Mouse (Mus musculus) Muller cell, postnatal 12 days (primary cell): ENCODE results near the gene Adam22.
A peak's percentile ranks its signal among the peaks of the same experiment; 100 is the strongest.

Experiments
- DNase-seq: peaks from one replicate; pipeline ENCODE4 v3.0.0-alpha.2; 2015; ENCODE audit errors: inconsistent ontology term

Gene Adam22

DNA sequence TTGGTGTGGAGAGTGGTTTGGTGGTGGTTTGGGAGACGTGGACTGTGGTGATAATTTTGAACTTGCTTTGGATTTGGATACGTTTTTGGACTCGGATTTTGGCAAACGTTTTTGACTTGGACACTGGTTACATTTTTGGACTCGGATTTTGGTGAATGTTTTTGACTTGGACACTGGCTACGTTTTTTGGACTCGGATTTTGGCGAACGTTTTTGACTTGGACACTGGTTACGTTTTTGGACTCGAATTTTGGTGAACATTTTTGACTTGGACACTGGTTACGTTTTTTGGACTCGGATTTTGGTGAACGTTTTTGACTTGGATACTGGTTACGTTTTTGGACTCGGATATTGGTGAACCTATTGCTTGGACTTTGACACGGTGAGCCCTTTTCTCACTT, 189.8 kb downstream of the Adam22 start:
- no peak for DNase-seq

DNA sequence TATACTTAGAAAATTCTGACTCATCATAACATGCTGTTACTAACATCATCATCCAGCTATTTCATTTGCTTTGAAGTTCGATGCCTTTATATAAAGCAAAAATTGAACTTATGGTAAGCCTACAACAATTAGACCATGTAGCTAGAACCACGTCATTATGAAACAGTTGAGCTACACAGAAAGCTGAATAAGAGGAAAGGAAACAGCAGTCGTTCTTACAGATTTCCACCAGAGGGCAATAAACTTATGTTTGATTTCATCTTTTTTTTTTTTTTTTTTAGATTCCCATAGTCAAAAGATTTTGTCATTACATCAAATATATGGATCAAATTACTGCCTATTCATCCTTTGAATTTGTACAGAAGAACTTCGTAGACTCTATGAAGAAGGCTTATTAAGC, 203.2 kb downstream of the Adam22 start:
- peak; percentile 59 for DNase-seq

DNA sequence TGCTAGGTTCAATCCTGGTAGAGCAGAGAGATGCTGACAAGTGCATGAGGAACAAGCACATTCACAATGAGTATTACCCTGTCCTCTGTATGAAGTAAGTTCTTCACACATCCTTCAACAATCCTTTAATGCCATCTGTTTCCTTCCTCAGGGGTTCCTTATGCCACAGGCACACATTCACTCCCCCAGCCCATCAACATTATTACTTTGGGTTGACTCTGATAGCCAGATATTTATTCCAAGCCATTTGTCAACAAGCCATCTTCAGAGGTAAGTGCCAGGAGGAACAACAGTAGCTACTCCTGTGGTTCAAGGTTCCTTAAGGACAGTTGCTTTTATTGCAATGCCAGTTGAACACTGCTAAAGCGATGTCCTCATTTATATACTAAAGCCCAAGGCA, 216.3 kb downstream of the Adam22 start:
- no peak for DNase-seq

DNA sequence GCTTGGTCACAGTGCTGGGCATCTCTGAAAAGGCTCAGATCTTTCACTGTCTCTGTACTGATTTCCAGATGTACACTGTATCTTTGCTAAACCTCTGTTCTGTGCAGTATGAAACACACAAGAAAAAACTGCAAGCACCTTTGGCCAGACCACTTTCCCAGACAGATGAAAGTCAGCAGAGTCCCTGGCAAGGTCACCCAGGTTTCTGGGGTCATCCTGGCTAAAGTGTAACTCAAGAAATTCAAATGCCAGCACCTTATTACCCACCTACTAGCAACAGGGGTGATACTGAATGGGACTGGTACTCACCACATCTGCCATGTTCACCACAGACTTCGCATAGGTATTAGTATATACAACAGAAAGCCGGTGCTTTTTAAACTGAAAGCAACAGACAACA, 221.8 kb downstream of the Adam22 start:
- DNase-seq, result no peak

DNA sequence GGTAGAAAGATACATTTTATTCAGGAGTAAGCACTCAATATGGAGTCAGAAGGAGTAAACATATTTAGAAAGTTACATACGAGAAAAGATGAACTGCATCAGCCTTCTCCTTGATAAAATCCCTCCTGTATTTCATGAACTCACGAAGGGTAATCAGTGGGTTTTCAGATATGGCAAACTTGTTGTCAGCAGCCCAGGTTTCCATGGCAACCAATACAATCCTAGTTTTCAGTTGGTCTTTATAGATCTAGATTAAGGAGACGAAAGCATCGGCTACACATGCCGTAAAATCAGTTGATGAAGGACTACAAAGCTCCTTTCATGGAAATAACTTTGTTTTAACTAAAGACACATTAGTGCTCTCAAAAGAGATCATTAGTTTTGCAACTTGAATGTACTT, 222.5 kb downstream of the Adam22 start:
- DNase-seq, result no peak

DNA sequence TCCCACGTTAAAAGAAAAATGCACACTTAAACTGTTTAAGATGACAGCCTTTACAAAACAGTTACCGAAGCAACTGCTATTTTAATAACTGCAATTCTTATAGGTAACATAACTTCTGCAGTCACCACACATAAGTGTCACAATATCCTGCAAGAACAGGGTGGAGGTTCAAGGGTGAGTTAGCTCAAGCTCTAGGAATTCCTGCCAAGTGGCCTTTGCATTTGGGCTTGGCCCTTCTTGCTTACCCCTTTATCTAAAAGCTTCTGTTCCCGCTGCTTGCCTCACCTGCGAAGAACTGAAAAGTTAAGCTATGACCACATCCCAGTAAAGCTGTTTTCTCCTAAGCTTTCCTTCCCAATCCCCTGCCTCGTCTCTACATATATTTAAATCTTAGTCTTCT, 235.4 kb downstream of the Adam22 start:
- no peak for DNase-seq

DNA sequence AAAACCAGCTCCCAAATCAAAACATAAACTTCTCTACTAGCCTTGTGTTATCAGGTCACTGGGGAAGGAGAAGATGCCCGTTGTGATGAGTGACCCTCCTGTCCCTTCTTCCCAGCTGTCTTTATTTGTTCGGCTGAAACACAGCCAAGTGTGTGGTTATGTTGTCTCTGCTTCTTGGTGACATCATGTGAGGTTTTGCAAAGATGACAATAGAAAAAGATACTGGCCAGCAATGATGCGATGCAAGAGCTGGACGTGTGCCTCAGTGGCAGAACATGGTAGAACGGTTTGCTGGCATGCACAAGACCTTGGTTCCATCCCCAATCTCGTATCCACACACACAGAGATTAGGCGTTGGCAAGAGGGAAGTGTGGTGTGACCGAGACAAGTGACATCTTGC, 236.0 kb downstream of the Adam22 start:
- DNase-seq, result no peak

DNA sequence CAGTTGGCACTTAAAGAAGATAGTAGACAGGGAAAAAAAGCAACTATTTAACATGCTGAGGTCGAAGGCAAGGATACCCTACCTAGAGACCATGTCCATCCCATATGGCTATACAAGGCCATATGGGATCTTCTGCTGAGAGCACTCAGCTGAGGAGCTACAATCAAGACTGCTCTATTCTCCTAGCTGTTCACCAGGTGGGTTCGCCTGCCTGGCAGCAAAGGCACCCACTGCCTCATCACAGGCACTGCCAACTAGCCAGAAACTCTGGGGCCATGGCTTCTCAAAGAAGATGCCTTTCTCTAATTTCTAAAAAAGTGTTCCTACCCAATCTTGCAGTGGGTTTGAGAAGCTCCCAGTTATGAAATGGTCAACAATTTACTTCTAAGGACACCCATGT, 238.2 kb downstream of the Adam22 start:
- DNase-seq, result no peak

DNA sequence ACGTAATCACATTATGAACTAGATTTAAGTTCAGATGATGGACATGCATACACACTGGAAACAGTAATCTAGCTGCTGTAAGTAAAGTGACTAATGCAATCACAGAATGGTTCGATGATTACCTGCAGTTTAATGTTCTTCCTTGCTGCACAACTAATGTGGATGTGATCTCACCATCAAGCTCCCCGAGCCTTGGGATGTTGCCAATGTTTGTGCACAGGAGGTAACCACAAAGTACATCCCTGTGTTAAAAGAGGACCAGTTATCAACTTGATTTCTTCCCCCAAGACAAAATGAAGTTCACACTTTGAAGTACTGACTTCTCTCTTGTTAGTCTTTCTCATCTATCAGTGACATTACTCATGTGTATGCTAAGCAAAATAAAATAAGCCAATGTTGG, 247.0 kb downstream of the Adam22 start:
- no peak for DNase-seq

DNA sequence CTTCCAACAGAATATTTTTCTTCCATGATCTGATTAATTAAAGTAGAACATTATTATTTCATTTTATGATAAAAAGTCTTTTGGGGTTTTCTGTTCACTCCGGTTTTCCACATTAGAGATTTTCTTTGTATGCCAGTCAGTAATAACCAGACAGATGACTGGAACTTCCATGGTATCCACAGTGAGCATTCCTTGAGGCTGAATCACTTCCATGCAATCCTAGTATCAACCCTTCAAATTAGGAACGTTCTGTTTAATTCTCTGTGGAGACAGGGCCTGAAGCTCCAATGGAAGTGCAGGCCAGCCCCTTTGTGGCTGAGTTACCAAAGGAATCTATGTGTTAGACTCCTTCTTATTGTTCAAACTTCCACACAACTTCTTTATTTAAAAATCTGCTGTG, 247.9 kb downstream of the Adam22 start:
- DNase-seq, result peak; percentile 87

DNA sequence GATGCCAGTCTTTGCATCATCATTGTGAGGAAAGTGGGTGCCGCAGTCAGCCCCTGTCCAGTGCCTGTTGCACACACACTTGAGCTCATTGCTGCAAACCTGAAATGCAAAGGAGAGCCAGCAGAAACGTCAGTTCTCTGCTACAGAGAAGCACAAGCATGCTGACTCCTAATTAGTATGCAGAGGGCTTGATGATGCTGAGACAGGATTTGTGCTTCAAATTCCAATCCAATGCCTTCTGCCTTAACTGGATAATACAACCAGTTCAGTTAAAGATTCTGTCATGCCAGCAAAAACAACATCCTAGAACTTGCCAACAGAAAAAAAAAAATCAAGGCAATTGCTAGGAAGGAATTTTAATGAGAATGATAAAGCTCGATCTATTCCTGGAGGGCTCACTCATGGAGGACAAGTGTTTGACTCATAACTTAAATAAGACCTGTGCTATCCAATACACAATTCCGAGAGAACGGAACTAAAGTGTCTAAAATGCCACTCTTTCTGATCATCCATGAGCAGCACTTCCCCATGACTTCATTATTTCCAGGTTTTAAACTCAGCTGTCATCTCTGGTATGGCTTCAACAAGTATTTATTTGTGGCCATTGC, 251.3 kb downstream of the Adam22 start:
- DNase-seq, result peak; percentile 91

DNA sequence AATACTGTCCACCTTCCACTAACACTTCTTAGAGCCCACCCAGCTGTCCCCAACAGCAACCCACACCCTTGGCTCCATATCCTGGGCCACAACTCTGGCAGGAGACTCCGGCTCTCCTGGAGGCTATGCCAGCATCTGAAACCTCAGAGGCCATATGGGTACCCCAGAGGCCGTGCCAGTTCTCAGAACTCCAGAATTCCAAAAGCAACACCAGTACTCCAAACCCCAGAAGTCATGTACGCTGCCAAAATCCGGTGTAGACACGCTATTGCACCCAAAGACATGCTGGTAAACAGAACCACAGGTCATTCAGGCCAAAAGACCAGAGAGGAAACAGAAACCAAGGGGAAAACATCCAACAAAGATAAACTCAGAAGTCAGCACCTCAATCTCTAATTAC, 255.7 kb downstream of the Adam22 start:
- DNase-seq, result no peak

DNA sequence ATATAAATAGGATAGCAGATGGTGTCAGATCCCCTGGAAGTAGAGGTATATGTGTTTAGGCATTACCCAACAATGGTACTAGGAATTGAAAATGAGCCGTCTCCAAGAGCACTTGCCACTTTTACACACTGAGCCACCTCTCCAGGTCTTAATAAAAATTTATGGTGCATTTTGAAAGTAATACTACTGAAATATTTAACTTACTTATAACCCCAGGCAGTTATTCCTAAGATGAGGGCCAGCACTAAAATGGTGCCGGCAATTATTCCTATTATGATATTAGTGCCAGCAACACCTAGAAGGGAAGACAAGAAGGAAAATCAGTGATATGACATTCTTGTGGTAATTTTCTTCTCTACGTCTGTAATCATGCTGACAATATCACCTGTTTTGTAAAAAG, 256.3 kb downstream of the Adam22 start:
- no peak for DNase-seq

DNA sequence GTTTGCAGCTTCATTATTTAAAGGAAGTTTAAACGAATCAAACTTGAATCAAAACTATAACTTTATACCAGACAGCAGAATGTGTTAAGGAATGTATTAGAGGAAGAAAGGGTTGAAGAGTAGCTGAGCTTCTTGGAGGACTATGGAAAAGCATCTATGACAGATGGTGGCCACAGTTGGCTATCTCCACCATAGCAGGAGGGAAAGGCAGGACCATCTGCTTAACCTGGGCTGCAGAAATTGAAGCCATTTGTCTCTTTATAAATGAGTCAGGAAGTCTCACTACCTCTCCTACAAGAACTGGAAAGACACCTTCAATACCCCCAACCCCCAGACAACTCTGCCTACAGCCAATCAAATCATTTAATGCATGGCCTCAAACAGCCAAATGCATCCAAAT, 272.3 kb downstream of the Adam22 start:
- DNase-seq, result no peak

DNA sequence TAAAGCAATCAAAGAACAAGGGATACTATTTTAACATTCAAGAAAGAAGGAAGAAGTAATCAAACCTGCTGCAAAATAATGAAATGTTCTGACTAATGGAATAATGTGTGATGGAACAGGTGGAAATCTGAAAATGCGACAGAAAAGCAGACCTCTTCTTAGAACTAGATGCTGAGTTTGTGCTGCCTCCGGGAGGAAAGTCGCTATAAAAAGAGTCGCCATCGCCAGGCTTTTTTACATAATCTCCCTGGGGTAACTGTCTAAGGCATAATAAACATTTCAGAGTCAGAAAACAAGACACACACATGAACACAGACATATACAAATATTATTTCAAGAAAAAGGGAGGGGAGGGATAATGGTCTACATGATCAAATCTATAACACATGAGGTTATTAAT, 273.0 kb downstream of the Adam22 start:
- DNase-seq, result no peak

DNA sequence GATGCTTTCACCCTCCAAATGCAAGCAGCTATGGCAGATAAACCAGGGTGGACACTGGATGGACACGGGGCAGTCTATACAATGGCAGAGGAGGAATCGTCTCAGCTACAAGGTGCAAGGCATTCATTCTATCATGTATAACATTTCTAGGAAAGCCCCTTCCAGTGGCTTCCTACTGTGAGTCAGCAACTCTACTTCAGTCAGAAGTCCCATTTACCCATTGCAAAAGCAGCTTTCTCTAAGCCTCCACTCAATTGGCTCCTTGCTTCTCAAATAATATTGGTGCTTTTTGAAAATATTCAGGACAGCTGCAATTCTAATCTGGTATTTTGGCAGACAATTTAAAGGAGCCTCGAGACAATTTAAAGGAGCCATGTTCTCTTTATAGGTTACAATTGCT, 279.8 kb downstream of the Adam22 start:
- DNase-seq, result peak; percentile 14

DNA sequence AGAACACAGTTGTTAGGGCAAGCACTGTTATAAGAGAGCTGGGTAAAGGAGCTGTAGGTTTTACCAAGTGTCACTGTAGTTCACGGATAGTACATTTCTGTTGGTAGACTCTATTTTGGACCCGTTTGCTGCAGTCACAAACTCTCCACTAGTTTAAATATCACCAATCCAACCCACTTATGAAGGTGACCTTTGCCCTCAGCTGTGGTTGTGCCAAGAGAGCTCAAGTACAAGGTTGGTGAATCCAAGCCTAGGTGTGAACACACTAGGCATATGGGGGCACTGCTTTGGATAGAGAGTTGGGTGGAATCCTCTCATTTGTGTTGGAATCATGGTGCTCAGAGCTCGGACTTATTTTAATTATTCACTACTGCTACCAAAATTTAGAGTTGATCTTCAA, 282.3 kb downstream of the Adam22 start:
- no peak for DNase-seq

DNA sequence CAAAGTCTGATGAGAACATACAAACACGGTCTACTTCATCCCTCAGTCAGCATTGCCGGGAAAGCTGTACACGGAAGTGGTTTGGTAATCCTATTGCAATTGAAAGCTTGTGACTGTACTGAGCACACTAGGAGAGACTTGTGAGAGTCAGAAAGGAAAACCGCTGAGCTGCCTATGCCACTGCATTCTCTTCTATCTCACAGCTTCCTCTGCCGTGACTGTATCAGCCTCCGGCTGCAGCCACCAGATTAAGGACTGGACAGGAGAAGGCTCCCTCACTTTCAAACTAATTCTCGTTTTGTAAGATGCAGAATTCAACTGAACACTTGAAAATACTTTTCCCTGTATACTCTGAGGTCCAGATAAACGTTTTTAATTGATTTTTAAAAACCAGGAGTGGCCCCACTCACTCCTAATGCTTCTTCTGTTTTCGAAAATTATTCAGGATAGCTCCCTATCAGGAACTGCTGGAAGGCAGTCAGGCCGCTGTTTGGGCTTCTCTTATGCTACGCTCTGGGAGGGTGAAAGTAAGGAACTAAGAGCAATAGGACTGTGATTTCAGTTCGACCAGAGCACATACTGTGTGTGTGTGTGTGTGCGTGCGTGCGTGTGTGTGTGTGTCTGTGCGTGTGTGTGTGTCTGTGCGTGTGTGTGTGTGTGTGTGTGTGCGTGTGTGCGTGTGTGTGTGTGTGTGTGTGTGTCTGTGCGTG, 285.0 kb downstream of the Adam22 start:
- no peak for DNase-seq

DNA sequence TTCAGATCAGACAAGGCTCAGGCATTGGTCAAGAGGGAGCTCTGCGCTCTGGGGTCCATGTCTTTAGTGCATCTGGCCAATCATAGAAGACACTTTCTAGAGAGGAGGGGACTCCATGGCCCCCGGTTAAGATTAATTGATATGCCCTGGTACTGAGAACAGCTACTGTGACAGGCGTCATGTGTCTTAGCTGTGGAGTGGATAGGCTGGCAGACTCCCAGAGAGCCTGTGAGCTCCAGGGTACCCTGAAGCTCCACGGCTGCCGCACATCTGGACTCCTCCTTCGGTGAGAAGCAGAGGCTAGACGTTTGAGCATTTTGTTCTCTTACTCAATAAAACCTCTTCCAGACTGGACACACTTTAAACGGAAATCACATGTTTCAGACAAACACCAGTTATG, 290.5 kb downstream of the Adam22 start:
- DNase-seq, result no peak

DNA sequence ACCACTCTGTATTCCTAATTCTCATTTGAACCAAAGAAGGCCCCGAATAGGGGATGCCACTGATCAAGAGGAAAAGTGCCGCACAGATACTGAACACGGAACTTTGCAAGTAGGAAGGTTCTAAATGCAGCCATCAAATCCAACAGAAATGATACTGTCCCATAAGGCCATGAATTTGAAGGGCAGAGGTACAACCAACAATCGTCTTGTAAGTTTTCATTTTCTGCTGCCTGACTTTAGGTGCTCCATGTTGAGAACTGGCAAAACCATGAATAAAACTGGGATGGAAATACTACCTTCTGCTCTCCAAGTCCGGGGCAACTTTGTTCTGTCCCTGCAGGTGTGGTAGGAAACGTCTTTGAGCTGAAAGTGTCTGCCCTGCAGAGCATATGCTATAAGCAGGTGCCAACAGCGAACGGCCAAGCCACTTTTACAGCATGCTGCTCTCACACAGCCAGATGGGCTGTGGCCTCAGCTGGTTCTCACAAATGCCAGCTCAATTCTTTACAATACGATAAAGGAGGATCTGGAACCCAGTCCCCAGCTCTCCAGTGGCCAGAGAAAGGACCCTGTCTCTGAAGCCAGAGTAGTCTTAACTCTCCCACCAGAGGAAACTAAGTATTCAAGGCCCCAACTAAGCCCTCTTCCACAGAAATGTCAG, 293.9 kb downstream of the Adam22 start:
- DNase-seq, result no peak

DNA sequence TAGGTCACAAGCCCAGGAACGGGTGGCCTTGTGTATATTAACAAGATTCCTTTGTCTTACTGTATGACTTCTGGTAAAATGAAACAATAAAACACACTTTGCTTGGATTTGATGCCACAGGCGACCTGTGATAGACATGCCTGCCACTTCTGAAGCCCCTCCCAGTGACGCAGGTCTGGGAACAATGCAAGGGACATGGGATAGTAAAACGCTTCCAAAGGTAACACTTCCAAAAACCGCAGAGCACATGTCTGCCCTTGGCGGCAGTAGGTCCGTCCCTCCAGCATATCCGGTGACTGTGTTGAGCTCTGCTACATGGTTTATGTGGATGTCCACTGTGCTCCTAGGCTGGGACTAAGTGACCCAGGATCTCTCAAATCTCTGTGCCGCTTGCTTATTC, 294.6 kb downstream of the Adam22 start:
- no peak for DNase-seq

DNA sequence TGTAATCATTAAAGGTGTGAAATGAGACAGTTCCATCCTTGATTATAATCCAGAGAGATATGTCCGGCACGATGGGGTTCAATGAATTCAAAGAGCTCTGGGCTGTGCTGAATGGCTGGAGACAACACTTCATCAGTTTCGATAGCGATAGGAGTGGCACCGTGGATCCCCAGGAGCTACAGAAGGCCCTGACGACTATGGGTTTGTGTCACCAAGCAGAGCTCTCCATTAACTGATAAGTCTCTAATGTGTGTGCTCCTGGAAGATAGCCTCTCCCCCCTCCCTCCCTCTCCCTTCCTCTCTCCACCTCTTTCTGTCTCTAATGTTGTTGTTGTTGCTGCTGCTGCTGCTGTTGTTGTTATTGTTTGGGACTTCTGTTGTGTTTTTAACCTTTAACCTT, 304.8 kb downstream of the Adam22 start:
- no peak for DNase-seq

DNA sequence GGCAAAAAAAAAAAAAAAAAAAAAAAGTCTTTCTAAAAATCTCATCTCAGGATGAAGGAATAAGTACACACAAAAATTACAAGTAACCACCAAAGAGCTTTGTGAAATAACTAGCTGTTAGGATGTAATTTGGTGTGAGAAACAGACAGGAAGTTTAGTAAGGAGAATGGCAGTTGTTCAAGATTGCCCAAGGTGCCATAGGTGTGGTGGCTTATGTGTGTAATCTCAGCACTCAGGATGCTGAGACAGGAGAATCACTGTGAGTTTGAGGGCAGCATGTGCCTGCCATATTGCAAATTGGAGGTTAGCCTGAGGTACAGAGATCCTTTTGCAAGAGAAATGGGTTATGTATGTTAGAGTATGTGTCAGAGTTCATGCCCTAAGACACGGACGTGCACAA, 305.5 kb downstream of the Adam22 start:
- DNase-seq, result no peak
